Mouse (Mus musculus) heart, embryonic 13.5 days (tissue): Measurements from ENCODE around the gene Pax5. TPM values are rescaled to one million over a fixed set of nuclear protein-coding genes. Genes with fewer than 3 reads are reported as not detected.

Source experiments
- ATAC-seq: fragments of 200-750 bp; cut with Nextera tagmentation; 2 replicates; pipeline ENCODE4 v1.8.0; 2017; ENCODE audit warnings: moderate TSS enrichment; ENCODE audit not compliant: insufficient number of reproducible peaks, low FRiP score, low TSS enrichment; ENCODE audit errors: extremely low read depth
- H3K27ac ChIP-seq: fragments of 300-500 bp; sonication (generic); replicated peaks from 2 replicates; pipeline ENCODE4 v1.5.1; 2015; ENCODE audit warnings: moderate library complexity, mild to moderate bottlenecking, inconsistent platforms
- H3K27me3 ChIP-seq: fragments of 300-500 bp; sonication (generic); replicated peaks from 2 replicates; pipeline ENCODE4 v1.6.1; 2015; ENCODE audit warnings: mild to moderate bottlenecking, inconsistent platforms
- H3K36me3 ChIP-seq: fragments of 300-500 bp; sonication (generic); 2 replicates; pipeline ENCODE4 v1.6.1; 2015; ENCODE audit warnings: mild to moderate bottlenecking, inconsistent platforms
- H3K4me1 ChIP-seq: fragments of 300-500 bp; sonication (generic); 2 replicates; pipeline ENCODE4 v1.6.1; 2015; ENCODE audit warnings: inconsistent platforms
- H3K4me2 ChIP-seq: fragments of 300-500 bp; sonication (generic); 2 replicates; pipeline ENCODE4 v1.6.1; 2015; ENCODE audit warnings: inconsistent platforms, mild to moderate bottlenecking, moderate library complexity
- H3K4me3 ChIP-seq: fragments of 300-500 bp; sonication (generic); 2 replicates; pipeline ENCODE4 v1.5.1; 2015; ENCODE audit warnings: moderate library complexity, mild to moderate bottlenecking, inconsistent platforms
- H3K9ac ChIP-seq: fragments of 300-500 bp; sonication (generic); 2 replicates; pipeline ENCODE4 v1.6.1; 2015; ENCODE audit warnings: inconsistent platforms, mild to moderate bottlenecking, moderate library complexity
- H3K9me3 ChIP-seq: fragments of 300-500 bp; sonication (generic); 2 replicates; pipeline ENCODE4 v1.6.1; 2016; ENCODE audit warnings: inconsistent platforms
- WGBS: fragments of 180-500 bp; shearing (Covaris S2); methylation state at CpG from one replicate; pipeline ENCODE4 v1.1.7; 2015; ENCODE audit warnings: mixed read lengths; 5-methylcytosine and 5-hydroxymethylcytosine counted together
- polyA plus RNA-seq: library from polyadenylated mRNA; unstranded; fragments of >200 nt; fragmentation: Nextera tagmentation; extraction: Ambion mirVana; gene quantifications from 2 replicates; pipeline ENCODE4 v1.2.1, GENCODE M21; 2015

Pax5 gene
- polyA plus RNA-seq, 1 experiment from 2014 or later, result 0.07 TPM

GRCm38 (mm10) chr4:44536794-44537193 is 173.5 kb downstream of the Pax5 start:
- no peak overlapping the region for H3K27ac ChIP-seq
- no peak overlapping the region for H3K4me3 ChIP-seq
- H3K4me1 ChIP-seq, result no peaks in the 10 kb centered on the region
- ATAC-seq, result no peak
- H3K36me3 ChIP-seq, result no peaks in the 10 kb centered on the region
- H3K9me3 ChIP-seq, result no peaks in the 10 kb centered on the region
- no peak overlapping the region for H3K4me2 ChIP-seq
- WGBS, result 78% methylated on average over 4 of the region's 4 CpGs
- H3K27me3 ChIP-seq, result no peaks in the 10 kb centered on the region
- no peak overlapping the region for H3K9ac ChIP-seq

GRCm38 (mm10) chr4:44535646-44536045 is 174.6 kb downstream of the Pax5 start:
- Histone ChIP-seq H3K36me3 (no peaks in the 10 kb centered on the region), H3K4me3 (no peak overlapping the region), H3K9me3 (no peaks in the 10 kb centered on the region), H3K27me3 (no peaks in the 10 kb centered on the region), H3K27ac (no peak overlapping the region), H3K4me1 (no peaks in the 10 kb centered on the region), H3K4me2 (no peak overlapping the region), H3K9ac (no peak overlapping the region)
- 85% methylated on average over 4 of the region's 4 CpGs for WGBS
- no peak for ATAC-seq

- Histone ChIP-seq H3K4me1 (no peaks in the 10 kb centered on the region), H3K27ac (no peak overlapping the region), H3K4me3 (no peak overlapping the region), H3K9me3 (no peaks in the 10 kb centered on the region), H3K27me3 (peaks cover 7% of the 10 kb centered on the region; the same call in 1 of the 2 replicates), H3K9ac (no peak overlapping the region), H3K4me2 (no peak overlapping the region), H3K36me3 (no peaks in the 10 kb centered on the region)
- no peak for ATAC-seq
- 56% methylated on average over 5 of the region's 5 CpGs for WGBS
These were observed 177.0 kb downstream of the Pax5 start for GRCm38 (mm10) chr4:44533286-44533685.

- ATAC-seq, result no peak
- H3K9me3 ChIP-seq, result no peaks in the 10 kb centered on the region
- no peak overlapping the region for H3K9ac ChIP-seq
- H3K27ac ChIP-seq, result no peak overlapping the region
- WGBS, result 63% methylated on average over 5 of the region's 5 CpGs
- peaks cover 7% of the 10 kb centered on the region; the same call in 1 of the 2 replicates for H3K27me3 ChIP-seq
- no peaks in the 10 kb centered on the region for H3K36me3 ChIP-seq
- no peak overlapping the region for H3K4me3 ChIP-seq
- H3K4me1 ChIP-seq, result no peaks in the 10 kb centered on the region
- H3K4me2 ChIP-seq, result no peak overlapping the region
These were observed 177.6 kb downstream of the Pax5 start for GRCm38 (mm10) chr4:44532731-44533130.

- H3K4me3 ChIP-seq, result no peak overlapping the region
- H3K27ac ChIP-seq, result no peak overlapping the region
- H3K4me1 ChIP-seq, result no peaks in the 10 kb centered on the region
- WGBS, result 78% methylated on average over 3 of the region's 3 CpGs
- no peaks in the 10 kb centered on the region for H3K36me3 ChIP-seq
- no peak overlapping the region for H3K9ac ChIP-seq
- no peak overlapping the region for H3K4me2 ChIP-seq
- peaks cover 7% of the 10 kb centered on the region; the same call in 1 of the 2 replicates for H3K27me3 ChIP-seq
- ATAC-seq, result no peak
- no peaks in the 10 kb centered on the region for H3K9me3 ChIP-seq
These were observed 185.0 kb downstream of the Pax5 start for GRCm38 (mm10) chr4:44525336-44525735.

GRCm38 (mm10) chr4:44518923-44519322 is 191.4 kb downstream of the Pax5 start:
- H3K4me1 ChIP-seq, result no peaks in the 10 kb centered on the region
- H3K27ac ChIP-seq, result no peak overlapping the region
- WGBS, result 70% methylated on average over 11 of the region's 11 CpGs
- ATAC-seq, result no peak
- H3K9ac ChIP-seq, result no peak overlapping the region
- H3K4me3 ChIP-seq, result no peak overlapping the region
- no peaks in the 10 kb centered on the region for H3K9me3 ChIP-seq
- no peaks in the 10 kb centered on the region for H3K36me3 ChIP-seq
- H3K27me3 ChIP-seq, result no peaks in the 10 kb centered on the region
- no peak overlapping the region for H3K4me2 ChIP-seq

DNA sequence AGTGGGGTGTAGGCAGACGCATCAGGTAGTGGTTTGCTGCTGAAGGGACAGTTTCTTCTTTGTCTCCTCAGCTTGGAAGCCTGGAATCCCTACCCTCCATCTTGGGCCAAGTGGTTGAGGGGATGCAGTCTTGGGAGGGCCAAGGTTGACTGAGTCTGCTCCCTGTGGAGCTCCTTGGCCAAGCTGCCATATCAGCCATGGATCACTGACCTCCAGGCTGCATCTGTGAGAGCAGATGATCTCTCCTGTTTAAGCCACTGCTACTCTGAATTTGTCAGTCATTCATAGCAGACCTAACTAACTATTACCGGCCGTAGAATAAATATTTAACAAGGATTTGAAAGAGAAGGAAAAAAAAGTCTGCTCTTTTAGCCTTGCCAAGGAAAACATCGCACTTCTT is 196.3 kb downstream of the Pax5 start:
- Histone ChIP-seq H3K36me3 (no peaks in the 10 kb centered on the region), H3K9me3 (no peaks in the 10 kb centered on the region), H3K4me2 (no peak overlapping the region), H3K4me3 (no peak overlapping the region), H3K27me3 (peaks cover 15% of the 10 kb centered on the region), H3K9ac (no peak overlapping the region), H3K27ac (no peak overlapping the region), H3K4me1 (no peaks in the 10 kb centered on the region)
- WGBS, result 76% methylated on average over 4 of the region's 4 CpGs
- ATAC-seq, result no peak

- Histone ChIP-seq H3K9me3 (no peaks in the 10 kb centered on the region), H3K27ac (no peak overlapping the region), H3K4me2 (no peak overlapping the region), H3K4me1 (no peaks in the 10 kb centered on the region), H3K9ac (no peak overlapping the region), H3K36me3 (no peaks in the 10 kb centered on the region), H3K4me3 (no peak overlapping the region), H3K27me3 (peaks cover 37% of the 10 kb centered on the region)
- ATAC-seq, result no peak
- WGBS, result 12% methylated on average over 7 of the region's 7 CpGs
These were observed 198.6 kb downstream of the Pax5 start for GRCm38 (mm10) chr4:44511682-44512081.

DNA sequence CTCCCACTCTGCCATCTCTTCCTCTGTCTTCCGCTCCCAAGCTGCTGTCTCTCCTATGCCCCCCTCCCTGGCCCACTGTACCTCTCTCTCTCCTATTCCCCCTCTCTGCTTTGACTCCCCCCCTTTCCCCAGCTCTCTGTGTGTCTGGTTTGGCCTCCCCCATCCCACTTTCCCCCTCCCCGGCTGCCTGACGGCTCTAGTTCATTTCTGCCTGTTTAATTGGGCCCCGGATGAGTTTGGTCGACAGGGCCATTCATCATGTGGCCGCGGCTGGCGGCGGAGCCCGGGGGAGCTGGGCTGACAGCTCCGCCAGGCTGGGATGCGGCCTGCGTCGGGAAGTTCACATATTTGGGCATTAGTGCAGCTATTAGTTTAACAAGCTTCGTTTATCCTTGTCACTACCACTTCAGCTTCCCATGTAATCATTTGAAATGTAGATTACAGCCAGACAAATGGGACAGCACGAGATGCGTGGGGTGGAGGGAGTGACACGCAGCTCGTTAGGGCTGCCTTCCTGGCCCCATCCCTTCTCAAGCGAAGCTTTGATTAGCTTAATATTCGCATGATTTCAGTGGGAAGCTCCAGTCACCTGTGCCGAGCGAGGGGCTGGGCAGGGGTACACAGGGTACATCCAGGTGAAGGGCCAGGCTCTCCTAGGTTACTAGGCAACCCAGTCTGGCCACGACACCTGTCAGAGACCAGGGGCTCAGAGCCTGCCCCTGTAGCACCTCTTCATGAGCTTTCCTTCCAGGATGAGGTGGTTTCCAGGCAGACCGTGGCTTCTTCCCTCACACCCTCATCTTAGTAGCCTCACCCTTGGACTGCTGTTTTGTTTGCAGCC is 201.7 kb downstream of the Pax5 start:
- no peaks in the 10 kb centered on the region for H3K9me3 ChIP-seq
- H3K36me3 ChIP-seq, result no peaks in the 10 kb centered on the region
- ATAC-seq, result no peak
- no peak overlapping the region for H3K27ac ChIP-seq
- 31% methylated on average over 25 of the region's 25 CpGs for WGBS
- no peaks in the 10 kb centered on the region for H3K4me1 ChIP-seq
- no peak overlapping the region for H3K4me2 ChIP-seq
- H3K9ac ChIP-seq, result no peak overlapping the region
- no peak overlapping the region for H3K4me3 ChIP-seq
- H3K27me3 ChIP-seq, result peaks cover 44% of the 10 kb centered on the region

GRCm38 (mm10) chr4:44507861-44508260 is 202.4 kb downstream of the Pax5 start:
- no peak for ATAC-seq
- Histone ChIP-seq H3K27ac (no peak overlapping the region), H3K4me1 (no peaks in the 10 kb centered on the region), H3K27me3 (peaks cover 44% of the 10 kb centered on the region), H3K9me3 (no peaks in the 10 kb centered on the region), H3K9ac (no peak overlapping the region), H3K36me3 (no peaks in the 10 kb centered on the region), H3K4me2 (no peak overlapping the region), H3K4me3 (no peak overlapping the region)
- 55% methylated on average over 14 of the region's 14 CpGs for WGBS

GRCm38 (mm10) chr4:44504998-44505397 is 205.3 kb downstream of the Pax5 start:
- Histone ChIP-seq H3K27me3 (peaks cover 39% of the 10 kb centered on the region), H3K27ac (no peak overlapping the region), H3K4me1 (no peaks in the 10 kb centered on the region), H3K4me3 (no peak overlapping the region), H3K9me3 (no peaks in the 10 kb centered on the region), H3K4me2 (no peak overlapping the region), H3K9ac (no peak overlapping the region), H3K36me3 (no peaks in the 10 kb centered on the region)
- WGBS, result 72% methylated on average over 7 of the region's 7 CpGs
- no peak for ATAC-seq
